Mouse (Mus musculus) lung, postnatal 14 days (tissue): ENCODE measurements around the gene Pgf.

ENCODE experiments used
- DNase-seq: peaks from one replicate; pipeline ENCODE4 v3.0.0; 2021

Pgf gene

GRCm38 (mm10) chr12:85177740-85178239 lies at the start of gene Pgf:
TSS of gene Pgf (minus strand) at chr12:85177790.
- DNase-seq: no peak

- no peak for DNase-seq
These were observed 49.6 kb upstream of the Pgf start for GRCm38 (mm10) chr12:85227227-85227626.

GRCm38 (mm10) chr12:85219905-85220290 lies 42.3 kb upstream of the Pgf start:
- no peak for DNase-seq

- peak; percentile 99 for DNase-seq
These were observed 41.8 kb upstream of the Pgf start, which contains the start of gene Eif2b2 for GRCm38 (mm10) chr12:85219236-85219904. TSS of gene Eif2b2 (plus strand) at chr12:85219481.

GRCm38 (mm10) chr12:85217733-85218310 lies 40.2 kb upstream of the Pgf start:
- no peak for DNase-seq

GRCm38 (mm10) chr12:85215031-85215430 lies 37.4 kb upstream of the Pgf start:
- no peak for DNase-seq

GRCm38 (mm10) chr12:85208687-85209199 lies 31.2 kb upstream of the Pgf start:
- DNase-seq: no peak

GRCm38 (mm10) chr12:85205425-85205824 lies 27.8 kb upstream of the Pgf start:
- no peak for DNase-seq

GRCm38 (mm10) chr12:85204105-85204504 lies 26.5 kb upstream of the Pgf start:
- no peak for DNase-seq

GRCm38 (mm10) chr12:85203699-85204098 lies 26.1 kb upstream of the Pgf start:
- DNase-seq: no peak

- DNase-seq: no peak
These were observed 24.6 kb upstream of the Pgf start for GRCm38 (mm10) chr12:85202191-85202590.

GRCm38 (mm10) chr12:85201830-85202147 lies 24.2 kb upstream of the Pgf start:
- no peak for DNase-seq

- DNase-seq: peak; percentile 55
These were observed 23.6 kb upstream of the Pgf start for GRCm38 (mm10) chr12:85200929-85201829.

GRCm38 (mm10) chr12:85199954-85200353 lies 22.4 kb upstream of the Pgf start:
- DNase-seq: no peak

GRCm38 (mm10) chr12:85197936-85198335 lies 20.3 kb upstream of the Pgf start:
- no peak for DNase-seq

- DNase-seq: no peak
These were observed 19.8 kb upstream of the Pgf start for GRCm38 (mm10) chr12:85197371-85197770.

GRCm38 (mm10) chr12:85196191-85196590 lies 18.6 kb upstream of the Pgf start:
- no peak for DNase-seq

GRCm38 (mm10) chr12:85195086-85195485 lies 17.5 kb upstream of the Pgf start:
- DNase-seq: no peak

- peak; percentile 85 for DNase-seq
These were observed 17.0 kb upstream of the Pgf start for GRCm38 (mm10) chr12:85194623-85195018.

GRCm38 (mm10) chr12:85193923-85194622 lies 16.5 kb upstream of the Pgf start:
- DNase-seq: no peak

- no peak for DNase-seq
These were observed 15.6 kb upstream of the Pgf start for GRCm38 (mm10) chr12:85193146-85193545.

GRCm38 (mm10) chr12:85192461-85193108 lies 15.0 kb upstream of the Pgf start:
- DNase-seq: no peak
